Mouse (Mus musculus): ENCODE measurements around the gene Slc34a2. TPM values are rescaled to one million over a fixed set of nuclear protein-coding genes. Genes with fewer than 3 reads are reported as not detected.

Slc34a2 gene
- polyA plus RNA-seq, 1 experiment: not detected

GRCm38 (mm10) chr5:53053246-53053645, 15.4 kb downstream of the Slc34a2 start:
- TF ChIP-seq CTCF (IDR thresholded peaks at IDR 0.05; ENCODE audit: borderline replicate concordance, insufficient read depth, low read length): no peak
- no peak for TF ChIP-seq POLR2A (IDR thresholded peaks at IDR 0.05; ENCODE audit: low read depth, low read length)
- no peak overlapping the region for H3K27ac ChIP-seq (ENCODE audit: insufficient read depth, low read length)

GRCm38 (mm10) chr5:53061532-53062130, 23.8 kb downstream of the Slc34a2 start:
- Histone ChIP-seq H3K4me3 (ENCODE audit: insufficient read depth, low read length) (no peak overlapping the region), H3K27ac (ENCODE audit: insufficient read depth, low read length) (no peak overlapping the region), H3K4me1 (ENCODE audit: control insufficient read depth, insufficient read depth, low read length) (no peaks in the 10 kb centered on the region)
- TF ChIP-seq CTCF (IDR thresholded peaks at IDR 0.05; ENCODE audit: borderline replicate concordance, insufficient read depth, low read length) (no peak), POLR2A (IDR thresholded peaks at IDR 0.05; ENCODE audit: low read depth, low read length) (no peak)

More at GRCm38 (mm10) chr5:53053246-53053645, 15.4 kb downstream of the Slc34a2 start:
- Histone ChIP-seq H3K4me3 (ENCODE audit: insufficient read depth, low read length) (no peak overlapping the region), H3K4me1 (ENCODE audit: control insufficient read depth, insufficient read depth, low read length) (no peaks in the 10 kb centered on the region)

DNA sequence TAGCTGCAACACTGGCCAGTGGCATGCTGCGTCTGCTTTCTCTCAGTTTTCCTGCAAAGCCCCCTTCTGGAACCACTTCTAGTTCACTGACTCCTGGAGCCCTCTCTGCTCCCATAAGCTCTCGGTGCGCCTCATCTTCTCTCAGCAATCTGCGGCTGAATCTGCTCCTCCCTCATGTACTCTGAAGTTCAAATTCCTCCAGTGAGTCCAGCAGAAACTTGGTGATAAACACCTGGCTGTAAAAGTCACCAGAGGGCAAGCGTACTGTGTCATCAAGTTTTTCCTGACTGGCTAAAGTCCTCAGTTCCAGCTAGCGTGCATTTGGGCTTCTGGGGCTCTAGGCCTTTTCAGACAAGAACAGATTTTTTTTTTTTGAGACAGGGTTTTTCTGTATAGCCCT, 36.7 kb downstream of the Slc34a2 start:
- Histone ChIP-seq H3K27ac (ENCODE audit: insufficient read depth, low read length) (no peak overlapping the region), H3K4me3 (ENCODE audit: insufficient read depth, low read length) (no peak overlapping the region), H3K4me1 (ENCODE audit: control insufficient read depth, insufficient read depth, low read length) (no peaks in the 10 kb centered on the region)
- no peak for TF ChIP-seq POLR2A (IDR thresholded peaks at IDR 0.05; ENCODE audit: low read depth, low read length)
- TF ChIP-seq CTCF (IDR thresholded peaks at IDR 0.05; ENCODE audit: borderline replicate concordance, insufficient read depth, low read length): no peak

DNA sequence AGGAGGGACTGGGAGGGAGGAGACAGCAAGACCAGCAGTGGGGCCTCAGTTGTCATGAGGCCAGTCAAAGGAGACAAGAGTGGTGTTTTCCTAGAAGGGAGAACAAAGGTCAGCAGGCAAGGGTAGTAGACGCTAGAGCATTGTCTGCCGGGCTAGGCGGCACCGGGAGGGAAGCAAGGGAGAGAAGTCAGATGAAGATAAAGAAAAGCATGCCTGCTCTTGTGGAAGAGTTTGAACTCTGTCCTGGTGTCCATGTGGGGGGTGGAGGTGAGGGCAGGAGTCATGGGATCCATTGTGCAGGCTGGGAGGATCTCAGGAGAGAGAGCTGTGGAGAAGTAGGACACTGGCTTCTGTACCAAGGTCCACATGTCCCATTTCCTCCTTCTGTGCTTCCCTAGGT, 40.6 kb downstream of the Slc34a2 start:
- H3K4me1 ChIP-seq (ENCODE audit: control insufficient read depth, insufficient read depth, low read length): no peaks in the 10 kb centered on the region
- no peak overlapping the region for H3K4me3 ChIP-seq (ENCODE audit: insufficient read depth, low read length)
- no peak overlapping the region for H3K27ac ChIP-seq (ENCODE audit: insufficient read depth, low read length)
- no peak for TF ChIP-seq CTCF (IDR thresholded peaks at IDR 0.05; ENCODE audit: borderline replicate concordance, insufficient read depth, low read length)
- no peak for TF ChIP-seq POLR2A (IDR thresholded peaks at IDR 0.05; ENCODE audit: low read depth, low read length)

DNA sequence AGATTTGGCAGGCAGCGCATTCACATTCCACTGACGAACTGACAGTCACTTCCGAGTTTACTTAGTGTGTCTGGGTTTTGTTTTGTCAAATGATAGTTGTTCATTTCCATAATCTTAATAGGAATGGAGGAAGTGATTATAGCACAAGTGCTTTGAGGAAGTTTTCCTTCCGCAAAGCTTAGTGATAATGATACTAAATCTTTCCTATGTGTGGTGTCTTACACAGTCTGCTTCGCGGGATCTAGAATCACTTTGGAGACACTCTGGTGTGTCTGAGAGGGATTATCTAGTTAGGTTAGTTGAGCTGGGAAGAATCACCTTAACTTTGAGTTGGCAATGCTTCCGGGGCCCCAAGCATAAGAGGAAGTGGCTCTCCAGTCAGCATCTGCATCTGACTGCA, 49.6 kb downstream of the Slc34a2 start:
- no peak overlapping the region for H3K27ac ChIP-seq (ENCODE audit: insufficient read depth, low read length)
- TF ChIP-seq POLR2A (IDR thresholded peaks at IDR 0.05; ENCODE audit: low read depth, low read length) (no peak), CTCF (IDR thresholded peaks at IDR 0.05; ENCODE audit: borderline replicate concordance, insufficient read depth, low read length) (no peak)
- H3K4me3 ChIP-seq (ENCODE audit: insufficient read depth, low read length): no peak overlapping the region
- no peaks in the 10 kb centered on the region for H3K4me1 ChIP-seq (ENCODE audit: control insufficient read depth, insufficient read depth, low read length)

GRCm38 (mm10) chr5:53091331-53091730, 53.5 kb downstream of the Slc34a2 start:
- no peak overlapping the region for H3K27ac ChIP-seq (ENCODE audit: insufficient read depth, low read length)
- TF ChIP-seq POLR2A (IDR thresholded peaks at IDR 0.05; ENCODE audit: low read depth, low read length) (no peak), CTCF (IDR thresholded peaks at IDR 0.05; ENCODE audit: borderline replicate concordance, insufficient read depth, low read length) (no peak)
- no peak overlapping the region for H3K4me3 ChIP-seq (ENCODE audit: insufficient read depth, low read length)

GRCm38 (mm10) chr5:53101848-53102473, 64.1 kb downstream of the Slc34a2 start:
- TF ChIP-seq CTCF (IDR thresholded peaks at IDR 0.05; ENCODE audit: borderline replicate concordance, insufficient read depth, low read length): no peak
- no peak for TF ChIP-seq POLR2A (IDR thresholded peaks at IDR 0.05; ENCODE audit: low read depth, low read length)
- H3K27ac ChIP-seq (ENCODE audit: insufficient read depth, low read length): peak overlapping the region; percentile 64
- peaks cover 10% of the 10 kb centered on the region for H3K4me1 ChIP-seq (ENCODE audit: control insufficient read depth, insufficient read depth, low read length)
- no peak overlapping the region for H3K4me3 ChIP-seq (ENCODE audit: insufficient read depth, low read length)

More at GRCm38 (mm10) chr5:53091331-53091730, 53.5 kb downstream of the Slc34a2 start:
- H3K4me1 ChIP-seq (ENCODE audit: control insufficient read depth, insufficient read depth, low read length): no peaks in the 10 kb centered on the region

DNA sequence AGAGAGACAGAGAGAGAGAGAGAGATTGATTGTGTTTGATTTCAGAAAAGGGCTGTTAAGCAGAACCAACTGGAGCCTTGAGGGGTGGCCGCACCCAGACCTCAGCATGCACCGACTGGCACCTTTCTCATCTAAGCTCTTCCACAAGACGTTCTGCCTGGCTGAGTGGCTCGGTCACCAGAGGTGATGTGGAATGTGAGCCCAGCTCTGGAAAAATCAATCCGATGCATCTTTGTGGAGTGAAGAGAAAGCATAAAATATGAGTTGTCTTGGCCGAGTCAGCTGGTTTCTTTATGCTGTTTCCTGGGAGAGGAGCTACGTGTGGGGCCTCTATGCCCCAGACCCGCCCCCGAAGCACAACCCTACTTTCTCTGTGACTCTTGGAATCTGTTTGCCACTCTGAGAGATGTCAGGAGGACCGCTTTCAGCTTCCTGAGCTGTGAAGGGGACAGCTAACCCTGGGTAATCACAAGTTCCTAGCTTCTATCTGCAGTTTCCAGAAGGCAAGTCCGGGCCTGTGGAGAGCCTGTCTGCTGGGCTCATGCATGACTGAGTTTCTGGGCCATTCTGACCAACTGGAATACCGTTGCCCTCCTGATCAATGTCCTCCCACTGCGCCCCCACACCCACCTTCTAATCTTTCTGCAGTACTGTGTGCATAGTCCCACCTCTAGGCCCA, 66.4 kb downstream of the Slc34a2 start:
- TF ChIP-seq CTCF (IDR thresholded peaks at IDR 0.05; ENCODE audit: borderline replicate concordance, insufficient read depth, low read length) (no peak), POLR2A (IDR thresholded peaks at IDR 0.05; ENCODE audit: low read depth, low read length) (no peak)
- Histone ChIP-seq H3K27ac (ENCODE audit: insufficient read depth, low read length) (no peak overlapping the region), H3K4me1 (ENCODE audit: control insufficient read depth, insufficient read depth, low read length) (peaks cover 10% of the 10 kb centered on the region), H3K4me3 (ENCODE audit: insufficient read depth, low read length) (no peak overlapping the region)

DNA sequence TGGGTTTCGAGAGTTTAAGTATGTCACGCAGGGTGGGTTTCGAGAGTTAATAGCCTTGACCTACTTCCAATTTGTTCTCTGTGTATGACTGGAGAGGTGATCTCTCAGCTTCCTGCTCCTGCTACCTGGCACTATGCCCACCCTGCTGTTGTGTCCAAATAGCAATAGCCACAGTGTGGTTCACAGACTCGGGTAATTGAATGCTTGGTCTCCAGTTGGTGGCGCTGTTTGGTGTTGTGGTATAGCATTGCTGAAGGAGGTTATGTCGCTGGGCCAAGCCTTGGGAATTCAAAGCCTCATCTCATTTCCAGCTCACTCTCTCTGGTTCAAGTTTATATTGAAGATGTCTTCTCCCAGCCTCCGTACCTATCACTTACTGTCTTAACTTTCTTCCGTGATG, 67.8 kb downstream of the Slc34a2 start:
- no peak for TF ChIP-seq POLR2A (IDR thresholded peaks at IDR 0.05; ENCODE audit: low read depth, low read length)
- TF ChIP-seq CTCF (IDR thresholded peaks at IDR 0.05; ENCODE audit: borderline replicate concordance, insufficient read depth, low read length): no peak
- peaks cover 10% of the 10 kb centered on the region for H3K4me1 ChIP-seq (ENCODE audit: control insufficient read depth, insufficient read depth, low read length)
- H3K27ac ChIP-seq (ENCODE audit: insufficient read depth, low read length): no peak overlapping the region
- H3K4me3 ChIP-seq (ENCODE audit: insufficient read depth, low read length): no peak overlapping the region

GRCm38 (mm10) chr5:53106125-53106524, 68.2 kb downstream of the Slc34a2 start:
- Histone ChIP-seq H3K27ac (ENCODE audit: insufficient read depth, low read length) (no peak overlapping the region), H3K4me1 (ENCODE audit: control insufficient read depth, insufficient read depth, low read length) (peaks cover 10% of the 10 kb centered on the region)

More at GRCm38 (mm10) chr5:53106125-53106524, 68.2 kb downstream of the Slc34a2 start:
- TF ChIP-seq CTCF (IDR thresholded peaks at IDR 0.05; ENCODE audit: borderline replicate concordance, insufficient read depth, low read length) (no peak), POLR2A (IDR thresholded peaks at IDR 0.05; ENCODE audit: low read depth, low read length) (no peak)
- no peak overlapping the region for H3K4me3 ChIP-seq (ENCODE audit: insufficient read depth, low read length)

All from embryonic fibroblast, embryonic 13.5 days (primary cell).